Mouse (Mus musculus) small intestine, adult 2 months (tissue): ENCODE data around the gene Iqce.

Experiments
- CTCF ChIP-seq: fragments of 200-500 bp; IDR thresholded peaks from 2 replicates; pipeline ENCODE4 v1.5.1; 2012; ENCODE audit warnings: low read depth, mild to moderate bottlenecking, control low read depth, inconsistent platforms, low read length, moderate library complexity, mixed read lengths; ENCODE audit not compliant: insufficient replicate concordance, insufficient read length; ENCODE audit errors: extremely low read depth
- POLR2A ChIP-seq: fragments of 200-500 bp; IDR thresholded peaks from 2 replicates; pipeline ENCODE4 v1.6.1; 2012; ENCODE audit warnings: low read depth, mild to moderate bottlenecking, control low read depth, inconsistent platforms, low read length, moderate library complexity

DNA sequence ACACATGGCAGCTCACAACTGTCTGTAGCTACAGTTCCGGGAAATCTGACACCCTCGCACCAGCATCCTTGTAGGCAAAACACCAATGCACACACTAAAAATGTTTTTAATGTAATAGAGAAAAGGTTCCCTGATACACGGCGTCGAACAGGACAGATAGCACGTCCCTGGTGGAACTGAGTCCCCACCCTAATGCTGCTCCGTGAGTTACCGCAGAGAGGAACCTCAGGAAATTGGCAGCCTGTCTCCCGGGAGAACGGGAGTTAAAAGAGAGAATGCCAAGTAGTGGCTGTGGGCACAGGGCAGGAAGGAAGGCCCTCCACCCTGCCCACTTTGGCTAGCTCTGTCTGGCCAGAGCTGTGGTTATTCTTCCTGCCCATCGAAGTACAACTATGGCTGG is 50.9 kb downstream of the Iqce start:
- no peak for TF ChIP-seq CTCF
- no peak for TF ChIP-seq POLR2A
